Mouse (Mus musculus) CD4-positive helper T cell, adult 2 months (primary cell): ENCODE measurements around the gene Olfr1161.
"Not testable (repeated sequence)": the region's sequence is repeated elsewhere in the genome, so short reads cannot be mapped to it uniquely, and the experiment has no call there.

Experiments used
- DNase-seq: peaks from one replicate; pipeline ENCODE4 v3.0.0-alpha.2; 2012; ENCODE audit warnings: low read depth, missing footprints, low spot score

The Olfr1161 gene

GRCm38 (mm10) chr2:88022474-88022873 is at the start of gene Olfr1161:
TSS of gene Olfr1161 (plus strand) at chr2:88022774.
- not testable (repeated sequence) for DNase-seq

- no peak for DNase-seq
Observed at GRCm38 (mm10) chr2:87974563-87974962, 48.0 kb upstream of the Olfr1161 start, which contains the start of gene Olfr74. TSS of gene Olfr74 (minus strand) at chr2:87974663.

GRCm38 (mm10) chr2:87989813-87990212 is 32.8 kb upstream of the Olfr1161 start, which contains the start of gene Olfr1158:
TSS of gene Olfr1158 (plus strand) at chr2:87990113.
- no peak for DNase-seq

GRCm38 (mm10) chr2:88007515-88008318 is 14.9 kb upstream of the Olfr1161 start, which contains the start of gene Olfr1160:
TSS of gene Olfr1160 (minus strand) at chr2:88008268.
- DNase-seq: no peak

- DNase-seq: no peak
Observed at GRCm38 (mm10) chr2:88037599-88037998, 15.0 kb downstream of the Olfr1161 start, which contains the start of gene Olfr73. TSS of gene Olfr73 (minus strand) at chr2:88037699.

- no peak for DNase-seq
Observed at GRCm38 (mm10) chr2:88051029-88051428, 28.5 kb downstream of the Olfr1161 start, which contains the start of gene Olfr1162. TSS of gene Olfr1162 (minus strand) at chr2:88051129.

- no peak for DNase-seq
Observed at GRCm38 (mm10) chr2:88063587-88063986, 41.0 kb downstream of the Olfr1161 start.

- no peak for DNase-seq
Observed at GRCm38 (mm10) chr2:88071730-88072129, 49.2 kb downstream of the Olfr1161 start, which contains the start of gene Olfr1163. TSS of gene Olfr1163 (minus strand) at chr2:88071830.
